Comparison of ENCODE assay signal across 8 mouse cellular contexts in genomic region chr7:120982200-120982841, GRCm38 (mm10). TPM values are rescaled to one million over a fixed set of nuclear protein-coding genes. Genes with fewer than 3 reads are reported as not detected.
DNase-seq lines count a peak whose midpoint lies in the region; ATAC-seq lines count a peak whose summit lies in the region.

TSS of gene Cdr2 (minus strand) at chr7:120982312.
TSS of gene Mfsd13b (plus strand) at chr7:120982509.

- H3K27ac ChIP-seq in hindbrain, embryonic 11.5 days (ENCODE audit: low read depth, low read length), result peak within 1 kb of the TSS; percentile 77

- no peaks in the 10 kb centered on the region for H3K27me3 ChIP-seq in hindbrain, embryonic 11.5 days (ENCODE audit: control insufficient read depth, insufficient read depth, low read length)

- peak within 1 kb of the TSS; percentile 93 for H3K4me3 ChIP-seq in hindbrain, embryonic 11.5 days (ENCODE audit: low read depth, low read length)

- no peaks in the 10 kb centered on the region for H3K9me3 ChIP-seq in hindbrain, embryonic 11.5 days (ENCODE audit: control insufficient read depth, low read length)

- H3K9ac ChIP-seq in hindbrain, embryonic 11.5 days (ENCODE audit: low read depth, low read length), result peak within 1 kb of the TSS; percentile 83

- under 1% methylated on average over 38 of the region's 46 CpGs for WGBS in hindbrain, embryonic 11.5 days

- peak within 1 kb of the TSS; percentile 79 for H3K4me2 ChIP-seq in hindbrain, embryonic 11.5 days (replicated peaks; ENCODE audit: low read depth, low read length)

- DNase-seq in Muller cell, postnatal 12 days (ENCODE audit: inconsistent ontology term), result peak; percentile 96
- DNase-seq in cerebellum, adult 9-11 months, result peak; percentile 96
- peak; percentile 93 to 99 for DNase-seq in frontal cortex, adult 2 months (ENCODE audit: extremely low spot score in 1 of 2, low spot score in 1 of 2)
- peak; percentile 98 for DNase-seq in hindbrain, embryonic 11.5 days (ENCODE audit: low spot score)
- peak; percentile 94 to 96 for DNase-seq in layer of hippocampus, postnatal 10 days (ENCODE audit: low spot score in 2 of 2)
- peak; percentile 98 for DNase-seq in lung, postnatal 10 days
- DNase-seq in ovary, postnatal 36 days (ENCODE audit: low spot score), result peak; percentile 89
- peak; percentile 97 for DNase-seq in thymus, postnatal 25 days

- H3K36me3 ChIP-seq in hindbrain, embryonic 11.5 days (ENCODE audit: control insufficient read depth, insufficient read depth, low read length), result no peaks in the 10 kb centered on the region

- ATAC-seq in hindbrain, embryonic 11.5 days (ENCODE audit: low FRiP score), result peak; percentile 97

- H3K4me1 ChIP-seq in hindbrain, embryonic 11.5 days (replicated peaks; ENCODE audit: control insufficient read depth, insufficient read depth, low read length), result no peaks in the 10 kb centered on the region; the same call in 1 of the 2 replicates

RNA-seq across cellular contexts. Expression of gene Cdr2, which starts in this region (rescaled TPM):
- polyA plus RNA-seq in frontal cortex, adult 2 months (2012; rRNA removed), result 10.9 and 13.6 TPM in 2 replicates
- polyA plus RNA-seq in hindbrain, embryonic 11.5 days (2014; fragmentation: Nextera tagmentation; extraction: Ambion mirVana), result 17.9 and 19.2 TPM in 2 replicates
- total RNA-seq in layer of hippocampus, postnatal 10 days (2021), result 1 to 10 TPM; 3.1 to 3.9 TPM

RNA-seq across cellular contexts. Expression of gene Mfsd13b, which starts in this region (rescaled TPM):
- polyA plus RNA-seq in frontal cortex, adult 2 months (2012; rRNA removed), result 0.44 and 0.52 TPM in 2 replicates
- polyA plus RNA-seq in hindbrain, embryonic 11.5 days (2014; fragmentation: Nextera tagmentation; extraction: Ambion mirVana), result 0.13 and 0.66 TPM in 2 replicates
- total RNA-seq in layer of hippocampus, postnatal 10 days (2021), result under 1 TPM; 0.27 to 0.40 TPM

Comparison
In these comparisons a context has a peak if more than half of its experiments do, and no peak if none do; other contexts are left out.
1. Peak in every context shown above with its lines: DNase-seq, ATAC-seq, H3K4me3 ChIP-seq and H3K27ac ChIP-seq.